Mouse (Mus musculus): ENCODE results near the gene Gm49387.

- TF ChIP-seq ZC3H11A (IDR thresholded peaks at IDR 0.05; ENCODE audit: borderline replicate concordance, low read depth, low read length) (no peak), CHD2 (IDR thresholded peaks at IDR 0.05; ENCODE audit: low read depth, low read length) (no peak)
These were observed 84.7 kb downstream of the Gm49387 start for GRCm38 (mm10) chr14:31555963-31556434.
